Mouse (Mus musculus) ZHBTc4 (cell line): ENCODE measurements around the gene Ciart.
"Not testable (repeated sequence)": the region's sequence is repeated elsewhere in the genome, so short reads cannot be mapped to it uniquely, and the experiment has no call there.

ENCODE experiments used
- DNase-seq: peaks from one replicate; pipeline ENCODE4 v3.0.0-alpha.2; 2011; ENCODE audit warnings: low read depth, low spot score

Gene Ciart

DNA sequence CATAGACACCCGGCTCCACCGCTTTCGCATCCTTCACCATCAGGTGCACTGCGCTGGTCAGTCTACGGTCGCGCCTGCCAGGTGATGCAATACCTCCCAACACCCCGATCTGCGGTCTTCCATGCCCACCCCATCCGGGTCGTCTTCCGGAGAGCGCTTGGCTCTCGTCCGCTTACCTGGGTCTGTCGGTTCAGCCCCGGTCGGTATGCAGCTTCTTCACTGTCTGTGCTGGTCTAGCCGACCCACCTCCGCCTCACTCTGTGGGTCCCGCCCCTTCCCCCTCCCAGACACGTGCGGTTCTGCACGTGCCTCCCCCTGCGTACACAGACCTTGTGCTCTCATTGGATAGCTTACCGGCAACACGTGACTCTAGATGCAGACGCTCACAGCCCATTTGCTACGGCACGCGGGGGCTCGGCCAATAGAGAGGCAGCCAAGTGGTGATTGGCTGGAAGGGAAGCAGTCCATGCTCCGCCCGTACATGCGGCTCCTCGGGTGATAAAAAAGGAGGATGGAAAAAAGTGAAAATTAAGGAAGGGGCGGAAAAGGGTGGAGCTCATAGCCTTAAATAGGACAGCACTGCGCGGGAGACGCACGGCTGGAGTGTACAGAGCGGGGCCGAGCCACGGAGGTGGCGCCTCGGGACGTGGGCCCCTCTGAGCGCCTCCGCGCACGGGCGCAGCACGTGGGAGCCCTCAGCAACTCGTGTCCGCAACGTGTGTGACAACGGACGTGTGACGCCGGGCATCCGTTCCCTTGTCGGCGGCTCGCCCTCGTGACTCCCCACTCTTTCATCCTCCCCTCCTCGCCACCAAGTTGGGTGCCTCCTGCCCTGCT is at the start of gene Ciart:
TSS of gene Ciart (minus strand) at position 273 of the 837 bp plus-strand sequence.
- peak; percentile 99 for DNase-seq

- no peak for DNase-seq
Observed at GRCm38 (mm10) chr3:95931471-95931870, 49.4 kb upstream of the Ciart start.

GRCm38 (mm10) chr3:95930471-95930789 is 48.4 kb upstream of the Ciart start:
- no peak for DNase-seq

DNA sequence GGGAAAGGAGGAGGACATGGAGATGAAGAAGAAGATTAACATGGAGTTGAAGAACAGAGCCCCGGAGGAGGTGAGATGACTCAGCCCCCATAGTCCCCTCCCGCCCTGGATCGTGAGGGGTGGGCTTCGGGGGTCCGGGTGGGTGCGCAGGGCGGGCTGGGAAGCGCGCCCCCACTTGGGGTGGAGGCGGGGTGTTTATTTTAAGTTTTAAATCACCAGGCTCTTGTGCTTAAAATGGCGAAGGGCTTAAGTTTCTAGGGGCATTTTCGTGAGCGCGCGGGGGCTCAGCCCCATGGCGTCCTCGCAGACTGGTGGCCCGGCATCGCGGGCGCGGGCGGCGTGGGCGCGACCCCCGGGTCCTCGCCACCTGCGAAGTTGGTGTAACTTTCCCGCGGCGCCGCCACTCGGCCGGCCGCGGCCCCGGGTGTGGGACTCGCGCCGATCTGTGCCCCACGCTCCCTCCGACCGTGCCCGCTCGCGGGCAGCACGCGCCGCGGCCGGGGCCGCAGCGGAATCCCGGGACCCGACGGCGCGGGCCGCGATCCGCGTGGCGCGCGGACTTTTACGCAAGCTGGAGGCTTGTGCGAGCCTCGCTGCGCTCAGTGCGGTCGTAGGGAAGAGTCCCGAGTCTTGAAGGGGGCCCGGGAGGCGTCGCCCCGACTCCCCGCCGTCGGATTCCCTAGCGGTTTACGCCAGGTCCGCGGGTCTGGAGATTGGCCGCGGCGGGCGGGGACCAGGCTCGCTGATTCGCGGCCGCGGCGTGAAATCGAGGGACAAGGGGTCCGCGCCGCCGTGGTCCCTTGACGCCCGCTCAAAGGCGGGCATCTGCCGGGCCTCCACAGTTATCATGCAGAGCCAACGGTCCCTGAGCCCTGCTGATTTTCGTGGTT is 47.8 kb upstream of the Ciart start:
- DNase-seq = peak; percentile 68

- DNase-seq = peak; percentile 99
Observed at GRCm38 (mm10) chr3:95928658-95929503, 46.8 kb upstream of the Ciart start, which contains the start of gene Anp32e. Gene Anp32e, plus strand, starts transcription at chr3:95929246.

DNA sequence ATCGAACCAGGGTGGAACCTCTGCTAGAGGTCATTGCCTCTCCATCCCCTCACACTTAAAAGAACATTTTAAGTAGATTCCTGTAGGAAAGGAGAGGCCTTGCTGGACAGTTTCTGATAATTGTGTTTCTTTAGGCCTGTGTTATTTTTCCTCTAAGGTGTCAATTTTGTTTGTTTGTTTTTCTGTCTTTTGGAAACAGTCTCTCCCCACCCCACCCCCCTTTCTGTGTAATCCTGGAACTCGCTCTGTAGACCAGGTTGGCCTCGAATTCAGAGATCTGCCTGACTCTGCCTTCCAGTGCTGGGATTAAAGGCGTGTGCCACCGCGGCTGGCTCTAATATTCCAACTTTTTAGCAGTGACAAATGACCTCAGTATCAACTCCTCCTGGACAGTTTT is 46.2 kb upstream of the Ciart start:
- DNase-seq = no peak

- DNase-seq = no peak
Observed at GRCm38 (mm10) chr3:95925087-95925486, 43.0 kb upstream of the Ciart start.

DNA sequence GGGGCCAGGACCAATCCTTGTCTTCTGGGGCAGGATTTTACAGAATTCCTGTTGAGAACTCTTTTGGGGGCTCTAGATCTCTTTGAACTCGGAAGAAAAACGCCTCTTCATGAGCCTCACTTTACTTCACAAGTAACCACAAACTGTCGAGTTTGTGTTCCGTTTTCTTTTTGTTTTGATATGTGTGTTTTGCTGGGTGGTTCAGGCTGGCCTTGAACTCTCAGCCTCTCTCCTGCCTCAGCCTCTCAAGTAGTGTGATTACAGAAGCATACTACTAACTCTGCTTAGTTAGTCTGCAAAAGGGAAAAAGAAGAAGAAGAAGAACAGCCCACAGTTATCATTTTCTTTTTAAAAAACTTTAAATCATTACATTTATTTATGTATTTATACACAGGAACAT is 42.1 kb upstream of the Ciart start:
- no peak for DNase-seq

GRCm38 (mm10) chr3:95923429-95923828 is 41.4 kb upstream of the Ciart start:
- not testable (repeated sequence) for DNase-seq

DNA sequence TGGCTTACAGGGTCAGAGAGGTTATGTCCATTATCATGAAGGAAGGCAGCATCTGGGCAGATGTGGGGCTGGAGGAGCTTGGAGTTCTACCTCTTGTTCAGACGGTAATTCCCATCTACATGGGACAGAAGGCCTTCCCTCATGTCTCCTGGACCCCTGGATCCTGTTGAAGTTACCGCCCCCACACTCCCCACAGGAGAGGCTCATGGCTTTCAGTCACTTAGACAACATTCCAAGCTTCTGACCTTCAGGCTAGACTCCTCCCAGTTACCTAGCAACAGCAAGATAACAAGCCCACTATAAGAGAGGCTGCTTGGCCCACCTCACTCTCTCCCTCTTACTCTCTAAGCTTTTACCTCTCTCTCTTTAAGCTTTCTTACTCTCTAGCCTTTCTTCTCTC is 38.5 kb upstream of the Ciart start:
- peak; percentile 47 for DNase-seq

DNA sequence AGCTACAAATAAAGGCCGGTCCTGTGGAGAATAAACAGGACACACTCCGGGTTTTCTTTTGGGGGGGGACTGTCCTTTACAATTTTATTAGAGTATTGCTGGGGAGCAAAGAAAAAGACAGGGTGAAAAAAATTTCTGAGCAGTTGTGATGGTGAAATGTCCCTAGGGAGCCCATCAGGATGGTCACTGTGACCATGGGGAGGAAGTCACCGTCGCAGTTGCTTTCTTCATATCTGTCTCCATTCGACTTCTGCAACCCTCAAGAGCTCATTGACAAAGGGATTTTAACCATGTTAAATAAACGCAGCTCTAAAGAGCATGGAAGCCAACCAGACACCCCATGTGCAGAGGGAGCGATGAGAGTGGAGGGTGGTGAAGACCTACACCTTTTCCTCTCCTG is 34.7 kb upstream of the Ciart start:
- no peak for DNase-seq

- DNase-seq = no peak
Observed at GRCm38 (mm10) chr3:95914706-95915105, 32.7 kb upstream of the Ciart start.

GRCm38 (mm10) chr3:95907613-95908012 is 25.6 kb upstream of the Ciart start:
- DNase-seq = no peak

DNA sequence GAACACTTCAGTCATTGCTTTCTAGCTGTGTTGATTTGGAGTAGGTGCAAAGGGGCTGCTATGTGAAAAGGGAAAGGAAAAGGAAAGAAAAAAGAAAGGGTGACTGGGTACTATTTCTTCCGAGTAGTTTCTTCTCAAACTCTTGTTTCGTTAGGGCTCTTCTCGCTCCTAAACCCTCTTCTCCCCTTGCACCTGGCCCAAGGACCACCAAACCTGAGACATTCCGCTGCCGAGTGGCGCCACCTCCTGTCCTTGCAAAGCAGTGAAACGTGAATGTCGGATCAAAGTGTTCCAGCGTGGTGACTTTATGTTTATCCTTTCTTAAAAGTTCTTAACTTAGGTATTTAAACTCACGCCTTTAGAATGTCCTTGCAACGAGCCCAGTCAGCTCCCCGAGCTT is 24.8 kb upstream of the Ciart start:
- peak; percentile 59 for DNase-seq

DNA sequence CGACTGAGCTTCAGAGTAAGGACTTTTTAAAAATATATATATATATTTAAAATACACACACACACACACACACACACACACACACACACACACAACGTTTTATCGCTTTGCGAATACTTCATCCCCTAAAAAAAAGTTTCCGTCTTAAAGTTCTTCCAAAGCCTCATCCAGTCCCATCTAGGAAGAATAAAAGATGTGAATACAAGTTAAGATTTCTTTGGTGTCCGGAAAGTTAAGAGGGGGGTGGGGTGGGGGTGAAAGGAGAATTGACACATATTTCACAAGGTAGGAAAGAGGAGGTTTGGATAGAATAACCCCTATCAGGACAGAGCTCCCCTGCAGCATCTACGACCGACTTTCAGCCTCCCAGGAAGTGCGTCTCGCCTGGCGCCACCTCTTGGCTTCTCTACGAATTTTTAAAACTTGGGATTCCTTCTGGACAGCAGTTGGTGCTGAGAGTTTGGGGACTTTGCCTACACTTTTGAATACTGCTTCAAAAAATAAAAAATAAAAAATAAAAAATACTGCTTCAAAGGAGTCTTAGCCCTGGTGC is 24.0 kb upstream of the Ciart start:
- DNase-seq = peak; percentile 69

DNA sequence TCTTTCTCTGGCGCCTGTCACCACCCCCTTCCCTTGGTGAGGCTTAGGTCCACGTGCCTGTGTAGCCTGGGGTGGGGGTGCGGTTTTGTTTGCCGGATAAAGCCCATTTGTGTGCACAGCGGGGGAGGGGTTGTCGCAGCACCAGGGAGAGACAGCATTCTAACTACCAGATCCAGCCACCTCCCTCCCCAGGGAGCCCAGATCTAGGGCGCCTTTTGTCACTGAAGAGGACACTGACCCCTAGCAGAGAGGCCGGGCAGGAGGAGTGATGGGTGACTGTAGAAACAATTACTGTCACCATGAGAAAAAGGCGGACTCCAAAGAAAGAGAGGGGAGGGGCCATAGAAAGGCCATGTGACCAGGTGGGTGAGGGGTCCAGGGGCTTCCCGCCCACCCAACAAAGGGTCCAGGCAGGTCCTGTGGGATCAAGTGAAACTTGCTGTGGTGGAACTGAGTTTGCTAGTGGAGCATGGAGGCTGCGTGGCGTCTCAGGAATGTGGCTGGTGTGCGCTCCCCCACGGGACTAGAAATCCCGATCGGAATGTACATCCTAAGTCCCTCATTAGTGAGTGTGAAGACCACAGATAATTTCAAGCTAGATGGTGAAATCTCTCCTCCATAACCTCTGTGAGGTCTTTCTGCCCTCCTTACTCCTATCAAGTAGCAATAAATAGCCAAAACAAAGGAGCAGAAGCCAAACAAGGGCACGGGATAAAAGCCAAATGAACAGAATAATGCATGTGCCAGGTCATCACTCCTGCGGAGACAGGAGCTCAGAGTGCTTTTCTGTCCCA is 23.3 kb upstream of the Ciart start:
- peak; percentile 93 for DNase-seq

GRCm38 (mm10) chr3:95904568-95904967 is 22.5 kb upstream of the Ciart start, which contains the start of gene Car14:
Gene Car14, minus strand, starts transcription at chr3:95904691.
- DNase-seq = peak; percentile 25

GRCm38 (mm10) chr3:95903753-95904502 is 21.9 kb upstream of the Ciart start:
- DNase-seq = no peak

DNA sequence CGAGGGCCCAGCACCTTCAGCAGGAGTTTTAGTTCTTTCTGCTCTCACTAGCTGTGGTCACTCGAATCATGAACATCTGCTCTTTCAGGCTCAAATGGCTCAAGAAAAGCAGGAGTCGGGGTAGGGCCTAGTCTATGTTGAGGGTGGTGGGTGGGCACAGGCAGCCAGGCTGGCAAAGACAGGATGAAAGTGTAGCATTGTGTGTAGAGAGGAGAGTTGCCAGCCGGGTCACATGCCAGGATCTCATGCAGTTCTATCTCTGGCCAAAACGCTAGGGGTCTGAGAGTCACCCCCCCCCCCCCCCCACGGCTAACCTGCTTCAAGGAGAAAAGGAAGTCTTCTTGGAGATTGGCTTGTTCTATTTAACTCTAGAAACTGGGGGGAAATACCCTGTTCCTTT is 20.6 kb upstream of the Ciart start:
- no peak for DNase-seq

DNA sequence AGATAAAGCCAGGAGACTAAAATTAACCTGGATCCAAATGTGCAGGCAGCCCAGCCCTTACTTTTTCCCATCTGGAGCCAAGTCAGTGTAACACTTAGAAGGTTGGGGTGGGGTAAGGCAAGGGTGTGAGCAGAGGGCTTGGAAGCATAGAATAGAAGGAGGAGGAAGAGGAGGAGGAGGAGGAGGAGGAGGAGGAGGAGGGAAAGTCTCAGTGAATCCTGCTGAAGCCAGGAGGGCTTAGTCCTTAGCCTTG is 20.2 kb upstream of the Ciart start:
- no peak for DNase-seq
